Mouse (Mus musculus): ENCODE results near the gene Nkd2.

DNA sequence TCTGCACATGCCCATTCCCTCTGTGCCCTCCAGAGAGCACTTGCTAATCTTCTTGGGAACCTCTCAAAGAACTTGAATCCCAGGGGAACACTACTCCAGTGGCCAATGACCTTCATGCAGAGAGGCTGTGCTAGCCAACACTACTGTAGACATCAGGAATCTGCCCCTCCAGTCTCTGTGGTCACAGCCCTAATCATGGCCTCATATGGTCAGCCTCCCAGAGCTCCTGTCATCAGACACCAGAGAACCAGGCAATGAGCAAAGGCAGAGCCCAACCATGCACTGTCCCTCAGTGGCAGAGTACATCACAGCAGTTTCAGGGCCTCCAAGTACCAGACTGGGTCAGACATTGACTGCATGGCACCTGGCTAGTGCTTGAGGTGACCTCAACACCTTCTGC is 4.7 kb downstream of the Nkd2 start:
- TF ChIP-seq POU5F1 (IDR thresholded peaks at IDR 0.05; ENCODE audit: borderline replicate concordance, low read length) (no peak), CTCF (conservative IDR thresholded peaks at IDR 0.05; ENCODE audit: low read length) (no peak)
